Comparison of ENCODE assay signal across 11 mouse cellular contexts in genomic region chr8:46851560-46851959, GRCm38 (mm10).
DNase-seq lines count a peak whose midpoint lies in the region; ATAC-seq lines count a peak whose summit lies in the region.
"Had no signal": no experiment of that assay in that cellular context is flagged by ENCODE, and none has a peak within 500 bp of the region (broad histone marks: within the 10 kb centered on the region; RNA-seq: fewer than 3 reads in every experiment).

No protein-coding gene starts in this region.

- H3K36me3 ChIP-seq in intestine, embryonic 16.5 days (ENCODE audit: control insufficient read depth, insufficient read depth, low read length), result no peaks in the 10 kb centered on the region
- 0 out of 2 replicates have a peak, but pooled peaks cover under 1% of the 10 kb centered on the region for H3K36me3 ChIP-seq in intestine, embryonic 15.5 days
- H3K36me3 ChIP-seq in forebrain, embryonic 13.5 days (ENCODE audit: poor library complexity, severe bottlenecking), result peaks cover 8% of the 10 kb centered on the region; the same call in 1 of the 2 replicates

- 34% methylated on average over 4 of the region's 4 CpGs for WGBS in intestine, embryonic 16.5 days
- WGBS in intestine, embryonic 15.5 days, result 36% methylated on average over 4 of the region's 4 CpGs
- WGBS in forebrain, embryonic 13.5 days, result 91% methylated on average over 4 of the region's 4 CpGs

- no peak overlapping the region for H3K4me3 ChIP-seq in intestine, embryonic 16.5 days (ENCODE audit: low read length)
- H3K4me3 ChIP-seq in intestine, embryonic 15.5 days (replicated peaks), result no peak overlapping the region
- no peak overlapping the region for H3K4me3 ChIP-seq in forebrain, embryonic 13.5 days
- H3K4me3 ChIP-seq: lung, embryonic 15.5 days had no signal

- peak; percentile 10 for DNase-seq in thymus, postnatal 0 days (ENCODE audit: low spot score)
- DNase-seq in thymus, postnatal 14 days, result no peak
- DNase-seq in lung, postnatal 36 days, result peak; percentile 68
- no peak for DNase-seq in urinary bladder, postnatal 36 days (ENCODE audit: low spot score in 2 of 2)
- DNase-seq: adrenal gland, adult 8-10 months; cerebellum, postnatal 25 days had no signal

- H3K4me2 ChIP-seq in intestine, embryonic 16.5 days (ENCODE audit: low read depth, low read length), result no peak overlapping the region
- no peak overlapping the region for H3K4me2 ChIP-seq in intestine, embryonic 15.5 days (replicated peaks)
- H3K4me2 ChIP-seq in forebrain, embryonic 13.5 days, result no peak overlapping the region
- H3K4me2 ChIP-seq: lung, embryonic 15.5 days had no signal

- no peak for ATAC-seq in intestine, embryonic 16.5 days
- ATAC-seq in intestine, embryonic 15.5 days, result no peak
- no peak for ATAC-seq in forebrain, embryonic 13.5 days
- ATAC-seq in erythroblast, adult 5-6 weeks (replicated peaks; ENCODE audit: low FRiP score, poor library complexity, severe bottlenecking), result no peak

- H3K9ac ChIP-seq in intestine, embryonic 16.5 days (ENCODE audit: low read depth, low read length), result no peak overlapping the region
- H3K9ac ChIP-seq in intestine, embryonic 15.5 days, result no peak overlapping the region
- no peak overlapping the region for H3K9ac ChIP-seq in forebrain, embryonic 13.5 days
- H3K9ac ChIP-seq: lung, embryonic 15.5 days had no signal

- H3K4me1 ChIP-seq in intestine, embryonic 16.5 days (ENCODE audit: control insufficient read depth, insufficient read depth, low read length), result peaks cover 22% of the 10 kb centered on the region
- 0 out of 2 replicates have a peak, but pooled peaks cover 4% of the 10 kb centered on the region for H3K4me1 ChIP-seq in intestine, embryonic 15.5 days (replicated peaks)
- no peaks in the 10 kb centered on the region for H3K4me1 ChIP-seq in forebrain, embryonic 13.5 days

- H3K27me3 ChIP-seq in intestine, embryonic 16.5 days (replicated peaks; ENCODE audit: control insufficient read depth, insufficient read depth, low read length), result no peaks in the 10 kb centered on the region
- no peaks in the 10 kb centered on the region for H3K27me3 ChIP-seq in intestine, embryonic 15.5 days (replicated peaks)
- H3K27me3 ChIP-seq in forebrain, embryonic 13.5 days, result no peaks in the 10 kb centered on the region
- H3K27me3 ChIP-seq: lung, embryonic 15.5 days had no signal

- H3K9me3 ChIP-seq in intestine, embryonic 16.5 days (ENCODE audit: control insufficient read depth, low read length), result no peaks in the 10 kb centered on the region
- no peaks in the 10 kb centered on the region for H3K9me3 ChIP-seq in intestine, embryonic 15.5 days
- H3K9me3 ChIP-seq in forebrain, embryonic 13.5 days (replicated peaks), result no peaks in the 10 kb centered on the region
- H3K9me3 ChIP-seq: lung, embryonic 15.5 days had no signal

- H3K27ac ChIP-seq in intestine, embryonic 16.5 days (ENCODE audit: low read length), result peak overlapping the region; percentile 47
- no peak overlapping the region for H3K27ac ChIP-seq in intestine, embryonic 15.5 days
- H3K27ac ChIP-seq in forebrain, embryonic 13.5 days, result no peak overlapping the region
- H3K27ac ChIP-seq: lung, embryonic 15.5 days had no signal

Comparison
In these comparisons a context has a peak if more than half of its experiments do, and no peak if none do; other contexts are left out.
1. DNase-seq: peak in thymus, postnatal 0 days (single experiment) and lung, postnatal 36 days (single experiment); none in thymus, postnatal 14 days (single experiment) and urinary bladder, postnatal 36 days (0 of 2).